Mouse (Mus musculus): ENCODE measurements at regions not wholly inside any gene's neighbourhood (a gene's known extent, or its start where the extent isn't known, plus 50 kb on each side); places are given as distances from the start of the nearest gene placed in this dataset.

DNA sequence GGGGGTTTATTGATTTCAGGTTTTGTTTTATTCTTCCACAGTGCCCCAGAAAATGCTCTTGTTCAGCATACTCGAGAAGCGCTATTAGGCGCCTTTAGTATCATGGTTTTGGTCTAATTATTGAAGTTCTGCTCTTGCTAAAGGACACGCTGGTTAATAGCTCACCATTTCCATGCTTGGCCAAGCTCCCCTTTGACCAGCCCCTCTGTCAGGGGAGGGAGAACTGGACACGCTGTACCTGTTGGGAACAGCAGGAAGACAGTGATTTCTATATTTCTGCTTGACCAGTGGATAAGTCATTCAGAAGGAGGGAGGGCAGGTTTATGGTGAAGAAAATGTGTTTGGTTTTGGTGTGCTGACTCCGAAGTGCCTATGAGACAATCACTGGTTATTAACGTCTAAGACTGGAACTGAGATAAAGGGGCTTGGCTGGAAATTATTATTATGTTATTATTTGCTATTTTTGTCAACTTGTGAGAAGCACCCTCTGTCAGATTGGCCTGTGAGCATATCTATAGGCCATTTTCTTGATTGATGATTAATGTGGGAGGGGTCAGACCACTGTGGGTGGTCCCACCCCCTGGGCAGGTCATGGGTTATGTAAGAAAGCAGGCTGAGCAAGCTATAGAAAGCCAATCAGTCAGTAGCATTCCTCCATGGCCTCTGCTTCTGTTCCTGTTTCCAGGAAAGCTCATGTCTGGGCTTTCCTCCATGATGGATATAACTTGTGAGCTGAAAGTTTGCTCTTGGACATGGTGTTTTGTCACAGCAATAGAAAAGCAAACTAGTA is 51.2 kb upstream of the Tanc2 start:
- DNase-seq (ENCODE audit: low spot score in 2 of 2) = no peak

GRCm38 (mm10) chr11:105532616-105533015 is 57.2 kb upstream of the Tanc2 start:
- DNase-seq (ENCODE audit: low spot score in 2 of 2) = peak in 1 of 2 experiments; percentile 25

GRCm38 (mm10) chr11:105530711-105531157 is 59.1 kb upstream of the Tanc2 start:
- DNase-seq (ENCODE audit: low spot score in 2 of 2) = no peak

DNA sequence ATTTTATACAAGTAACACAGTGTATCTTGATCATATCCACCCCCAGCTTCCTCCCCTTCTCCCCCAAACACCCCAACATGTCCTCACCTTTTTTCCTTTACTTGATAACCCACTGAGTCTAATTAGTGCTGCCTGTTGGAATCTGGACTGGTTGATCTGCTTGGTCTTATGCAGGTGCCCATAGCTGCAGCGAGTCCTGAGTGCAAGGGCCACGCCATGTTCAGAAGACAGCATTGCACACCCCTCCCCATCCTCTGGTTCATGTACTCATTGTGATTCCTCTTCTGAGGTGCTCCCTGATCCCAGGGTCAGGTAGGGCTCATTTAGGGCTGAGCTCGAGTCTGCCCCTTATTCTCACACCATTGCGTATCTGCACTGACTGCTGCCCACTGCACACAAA is 63.7 kb upstream of the Tanc2 start:
- DNase-seq (ENCODE audit: low spot score in 2 of 2) = no peak

GRCm38 (mm10) chr11:105525608-105526007 is 64.2 kb upstream of the Tanc2 start:
- no peak for DNase-seq (ENCODE audit: low spot score in 2 of 2)

DNA sequence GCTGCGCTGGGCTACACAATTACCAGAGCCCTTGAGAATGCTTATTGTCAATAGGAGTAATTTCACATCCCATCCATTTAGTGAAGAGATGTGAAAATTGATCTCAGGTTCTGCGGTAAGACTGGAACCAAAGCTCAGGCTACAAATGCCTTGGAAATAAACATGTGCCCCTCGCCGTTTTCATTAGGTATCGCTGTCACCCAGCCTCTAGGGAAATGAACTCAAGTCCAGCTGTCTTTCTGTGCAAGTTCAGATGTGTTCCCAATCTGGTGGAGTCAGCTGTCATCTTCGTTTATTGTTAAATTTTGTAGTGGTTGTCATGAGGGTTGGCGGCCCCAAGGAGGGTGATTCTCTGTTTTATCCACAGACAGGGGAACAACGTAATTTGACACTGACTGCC is 65.4 kb upstream of the Tanc2 start:
- DNase-seq (ENCODE audit: low spot score in 2 of 2) = no peak

DNA sequence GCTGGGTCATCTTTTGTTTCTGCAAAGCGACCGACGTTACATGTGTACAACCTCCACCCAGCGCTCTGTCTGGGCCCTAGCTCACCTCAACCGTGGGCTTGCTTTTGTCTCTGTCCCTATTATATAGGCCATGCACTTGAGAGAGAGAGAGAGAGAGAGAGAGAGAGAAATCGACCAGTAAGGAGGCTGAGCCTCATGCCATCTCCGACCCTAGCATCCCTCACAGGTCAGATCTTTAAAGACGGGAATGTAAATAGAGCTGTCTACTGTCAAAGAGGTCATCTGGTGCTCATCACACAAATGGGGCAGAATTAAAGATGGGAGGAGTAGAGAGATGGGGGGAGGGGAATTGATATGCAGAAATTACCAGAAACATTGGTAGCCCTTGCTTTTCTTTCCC is 66.0 kb upstream of the Tanc2 start:
- DNase-seq (ENCODE audit: low spot score in 2 of 2) = no peak

GRCm38 (mm10) chr11:105520398-105520797 is 63.9 kb upstream of the March10 start:
- no peak for DNase-seq (ENCODE audit: low spot score in 2 of 2)

DNA sequence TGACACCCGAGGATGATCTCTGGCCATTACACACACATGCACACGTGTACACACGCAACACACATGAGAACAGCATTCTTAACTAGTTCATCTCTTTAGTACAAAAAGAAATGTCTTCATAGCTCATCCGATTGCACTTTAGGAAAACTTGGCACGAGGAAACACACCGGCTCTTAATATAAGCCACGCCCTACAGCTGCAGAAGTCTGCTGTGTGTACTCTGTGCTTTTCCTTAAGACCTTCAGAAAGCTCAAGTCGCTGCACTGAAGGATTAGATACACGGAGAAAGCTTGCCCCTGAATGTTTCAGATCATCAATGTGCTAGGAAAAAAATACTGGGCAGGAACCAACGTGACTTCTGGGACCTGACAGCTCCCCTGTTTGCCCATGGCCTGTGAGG is 56.7 kb upstream of the March10 start:
- DNase-seq (ENCODE audit: low spot score in 2 of 2) = no peak

DNA sequence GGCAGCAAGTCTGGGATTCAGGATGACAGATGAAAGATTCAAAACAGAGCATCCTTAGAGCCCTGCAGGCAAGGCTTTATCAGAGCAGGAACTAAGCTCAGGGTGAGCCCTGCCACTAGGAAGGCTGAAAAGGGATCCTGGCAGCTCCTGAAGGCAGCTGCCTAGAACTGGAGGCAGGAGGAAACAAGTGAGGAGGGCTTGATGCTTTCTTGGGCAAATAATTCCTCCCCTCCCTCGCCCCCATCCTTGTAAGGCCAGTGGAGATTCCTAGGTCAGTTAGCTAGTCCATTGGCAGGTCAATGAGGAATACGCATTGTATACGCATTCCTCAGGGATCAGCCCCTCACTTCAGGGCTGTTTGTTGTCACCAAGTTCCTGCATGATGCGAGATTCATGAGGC is 54.1 kb upstream of the March10 start:
- DNase-seq (ENCODE audit: low spot score in 2 of 2) = no peak

DNA sequence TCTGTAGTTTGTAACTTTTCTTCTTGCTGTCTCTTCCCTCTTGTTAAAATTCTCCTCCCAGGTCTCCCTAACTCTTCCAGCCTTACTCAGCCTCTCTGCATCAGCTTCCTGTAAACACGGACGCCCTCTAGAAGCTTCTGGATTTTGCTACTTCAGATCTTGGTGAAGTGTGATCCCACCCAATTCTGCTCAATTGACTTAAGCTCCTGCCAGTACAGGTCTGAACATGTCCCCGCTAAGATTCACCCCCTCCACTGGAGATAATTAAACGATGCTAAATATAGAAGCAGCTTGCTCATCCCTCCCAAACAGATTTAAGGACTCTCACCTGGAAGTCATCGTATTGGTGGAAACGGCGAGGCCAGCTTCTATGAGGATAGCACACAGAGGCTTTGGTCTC is 53.5 kb upstream of the March10 start:
- DNase-seq (ENCODE audit: low spot score in 2 of 2) = no peak

DNA sequence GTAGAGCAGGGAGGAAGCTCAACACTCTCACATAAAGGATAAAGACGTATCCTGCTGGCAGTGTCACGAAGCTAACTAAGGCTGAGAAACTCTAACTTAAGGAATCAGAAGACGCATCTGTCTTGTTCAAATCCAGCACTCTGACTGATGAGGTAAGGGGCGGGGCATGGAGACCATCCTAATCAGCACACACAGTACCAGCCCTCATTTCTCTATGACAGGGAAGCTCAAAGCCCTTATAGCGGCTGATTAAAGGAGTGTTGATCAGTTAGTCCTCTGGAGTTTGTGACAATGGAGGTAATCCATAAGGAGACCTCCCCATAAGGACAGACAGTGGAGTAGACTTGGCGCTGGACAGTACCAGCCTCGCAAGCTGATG is 52.1 kb upstream of the March10 start:
- DNase-seq (ENCODE audit: low spot score in 2 of 2) = no peak

DNA sequence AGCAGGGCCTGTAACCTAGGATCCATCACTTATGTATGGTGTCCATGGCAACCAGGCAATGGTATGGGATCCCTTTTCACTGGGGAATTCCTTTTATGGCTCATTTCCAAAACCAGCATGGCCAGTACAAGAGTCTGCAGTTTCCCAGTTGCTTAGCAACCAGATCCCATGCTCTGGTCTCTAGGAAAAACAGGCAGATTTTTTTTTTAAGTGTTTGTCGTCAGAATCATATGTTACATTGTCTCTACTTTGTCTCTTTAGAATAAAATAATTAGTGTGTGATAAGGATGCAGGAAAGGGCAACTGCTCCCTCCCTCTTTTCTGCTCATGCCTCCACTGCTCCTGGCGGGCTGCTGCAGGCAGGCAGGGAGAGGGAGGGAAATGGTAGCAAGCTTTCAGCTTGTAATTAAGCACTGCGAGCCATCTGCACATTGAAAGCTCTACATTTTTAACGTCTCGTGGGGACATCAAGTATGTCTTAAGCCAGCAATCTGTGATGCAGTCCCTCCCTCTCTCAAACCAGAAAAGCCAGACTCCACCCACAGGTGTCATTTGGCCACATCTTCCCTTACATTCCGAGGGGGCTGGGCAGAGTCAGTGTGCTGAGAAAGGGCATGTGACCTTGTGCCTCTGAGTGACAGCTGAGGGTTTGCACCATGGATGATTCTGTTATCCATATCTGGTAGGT is 51.6 kb upstream of the March10 start:
- peak; percentile 47 to 72 for DNase-seq (ENCODE audit: low spot score in 2 of 2)

- no peak for DNase-seq (ENCODE audit: low spot score in 2 of 2)
These were observed 50.9 kb upstream of the March10 start for GRCm38 (mm10) chr11:105507332-105507971.
